Mouse (Mus musculus): ENCODE results near the gene Olfr12. TPM values are rescaled to one million over a fixed set of nuclear protein-coding genes. Genes with fewer than 3 reads are reported as not detected.

The Olfr12 gene
- not detected for polyA plus RNA-seq (2017; shearing (Covaris generic))

GRCm38 (mm10) chr1:92617488-92617887, at the start of gene Olfr12:
TSS of gene Olfr12 (plus strand) at chr1:92617788.

DNA sequence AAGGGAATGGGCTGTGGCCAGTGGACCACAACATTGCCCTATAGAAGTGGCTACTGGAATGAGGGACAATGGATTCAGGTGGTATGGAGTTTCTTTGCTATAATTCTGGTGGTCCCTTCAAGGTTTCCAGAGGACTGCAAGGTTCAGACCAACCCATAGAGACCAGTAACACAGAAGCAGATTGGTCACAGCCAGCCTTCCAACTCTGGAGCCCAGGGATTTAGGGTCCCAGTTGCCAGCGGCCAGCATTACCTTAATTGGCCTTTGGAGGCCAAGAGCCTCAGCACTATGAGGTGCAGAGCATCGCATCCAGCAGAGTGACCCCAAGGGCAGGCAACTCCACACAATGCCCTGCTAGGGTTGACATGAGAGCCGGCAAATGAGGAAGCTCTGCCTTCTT, 46.6 kb upstream of the Olfr12 start, which contains the start of gene Olfr1413:
Gene Olfr1413 (plus strand): TSS at position 301 of the 400 bp plus-strand sequence.

GRCm38 (mm10) chr1:92585479-92585878, 32.1 kb upstream of the Olfr12 start, which contains the start of gene Olfr1412:
TSS of gene Olfr1412 (plus strand) at chr1:92585779.

DNA sequence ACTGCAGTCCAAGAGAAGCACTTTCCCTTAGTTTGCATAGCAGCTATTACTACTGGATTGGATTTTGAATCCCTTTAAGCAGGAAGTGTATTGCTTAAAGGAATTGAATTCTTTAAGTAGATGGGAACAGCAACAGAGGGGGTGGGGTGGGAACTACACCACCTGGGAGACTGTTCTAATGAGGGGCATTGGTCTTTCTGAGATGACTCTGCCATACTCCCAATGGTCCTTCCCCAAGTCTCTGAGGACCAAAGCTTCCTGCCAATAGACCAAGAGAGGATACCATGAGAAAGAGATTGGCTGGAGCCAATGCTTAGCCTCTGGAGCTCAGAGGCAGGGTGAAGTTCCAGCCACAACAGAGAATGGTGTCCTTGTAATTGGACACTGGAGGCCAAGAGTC, 23.5 kb upstream of the Olfr12 start, which contains the start of gene Olfr1411:
Gene Olfr1411 (plus strand): TSS at position 301 of the 400 bp plus-strand sequence.

DNA sequence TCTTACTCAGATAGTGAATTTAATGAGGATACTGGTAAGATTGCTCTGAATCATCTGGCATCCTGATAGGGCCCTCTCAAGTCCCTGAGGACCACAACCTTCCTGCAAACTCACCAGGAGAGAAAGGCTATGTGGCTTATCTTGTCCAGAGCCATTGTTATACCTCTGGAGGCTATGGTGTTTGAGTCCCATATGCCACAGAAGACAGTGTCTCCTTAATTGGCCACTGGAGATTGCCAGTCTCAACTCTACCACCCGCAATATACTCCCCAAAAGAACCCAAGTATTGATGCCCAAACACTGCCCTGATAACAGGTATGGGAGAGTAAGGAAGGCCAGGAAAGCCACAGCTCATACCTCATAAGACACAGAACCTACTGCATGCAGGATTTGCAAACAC, 12.1 kb upstream of the Olfr12 start, which contains the start of gene Olfr1410:
Gene Olfr1410 (plus strand): TSS at position 301 of the 400 bp plus-strand sequence.

DNA sequence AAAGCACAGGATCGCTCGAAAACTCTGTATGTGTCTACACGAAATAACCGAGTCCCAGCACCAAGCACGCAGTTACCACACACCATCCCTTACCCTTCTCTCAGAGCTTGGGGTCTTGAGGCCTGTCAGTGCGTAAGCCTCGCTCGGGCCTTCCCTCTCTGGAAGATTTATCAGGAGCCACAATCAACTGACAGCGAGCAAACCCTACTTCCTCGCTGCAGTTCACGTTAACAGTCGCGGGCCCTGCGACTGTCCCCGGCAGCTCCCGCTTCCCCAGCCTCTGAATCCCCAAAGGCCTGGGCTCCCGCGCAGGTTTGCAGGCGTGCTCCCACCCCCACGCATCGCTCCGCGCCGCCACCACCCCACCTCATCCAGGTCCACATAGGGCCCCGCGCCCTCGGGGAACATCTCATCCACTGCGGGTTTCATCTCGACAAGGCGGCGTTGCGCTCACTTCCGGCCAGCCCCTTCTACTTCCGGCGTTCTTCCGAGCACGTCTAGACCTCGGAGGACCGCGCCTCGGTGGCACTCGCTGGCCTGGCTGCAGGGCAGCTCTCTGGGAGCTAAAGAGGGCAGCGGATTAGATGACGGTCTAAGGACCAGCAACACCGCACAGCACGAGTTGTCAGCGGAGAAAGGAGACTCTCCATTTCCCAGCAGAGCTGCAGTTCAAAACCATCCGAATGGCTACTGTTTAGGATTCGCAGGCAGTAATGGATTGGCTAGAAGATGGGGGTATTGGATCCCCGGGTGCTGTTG, 24.1 kb downstream of the Olfr12 start, which contains the start of gene Cops9:
Gene Cops9 (minus strand): TSS at position 472 of the 759 bp plus-strand sequence.

GRCm38 (mm10) chr1:92648673-92649072, 31.1 kb downstream of the Olfr12 start, which contains the start of gene Otos:
TSS of gene Otos (minus strand) at chr1:92648841.

Other genes with a start within 250 kb of the Olfr12 start
- 100 to 1,000 TPM; 229 to 244 TPM for gene Ndufa10, start 143.9 kb upstream of the Olfr12 start, polyA plus RNA-seq (2017; shearing (Covaris generic))
- not detected for gene Olfr1416, start 132.7 kb upstream of the Olfr12 start, polyA plus RNA-seq (2017; shearing (Covaris generic))
- not detected for gene Olfr1415, start 121.7 kb upstream of the Olfr12 start, polyA plus RNA-seq (2017; shearing (Covaris generic))
- gene Olfr1414, start 99.1 kb upstream of the Olfr12 start, polyA plus RNA-seq (2017; shearing (Covaris generic)), result 1 to 10 TPM in 1 of 2 experiments, not detected in 1; 1.5 TPM
- under 1 TPM in 1 of 2 experiments, not detected in 1; 0.28 TPM for gene Olfr1413, start 46.5 kb upstream of the Olfr12 start, polyA plus RNA-seq (2017; shearing (Covaris generic))
- gene Olfr1412, start 32.0 kb upstream of the Olfr12 start, polyA plus RNA-seq (2017; shearing (Covaris generic)), result under 1 TPM in 1 of 2 experiments, not detected in 1; 0.06 TPM
- gene Olfr1411, start 23.4 kb upstream of the Olfr12 start, polyA plus RNA-seq (2017; shearing (Covaris generic)), result under 1 TPM in 1 of 2 experiments, not detected in 1; 0.14 TPM
- gene Olfr1410, start 12.0 kb upstream of the Olfr12 start, polyA plus RNA-seq (2017; shearing (Covaris generic)), result not detected
- gene Cops9, start 24.2 kb downstream of the Olfr12 start, polyA plus RNA-seq (2017; shearing (Covaris generic)), result 100 to 1,000 TPM; 234 to 278 TPM
- 1 to 10 TPM in 1 of 2 experiments, under 1 TPM in 1; 0.99 to 2.5 TPM for gene Otos, start 31.1 kb downstream of the Olfr12 start, polyA plus RNA-seq (2017; shearing (Covaris generic))
- gene Gpc1, start 213.9 kb downstream of the Olfr12 start, polyA plus RNA-seq (2017; shearing (Covaris generic)), result 1 to 10 TPM; 3.1 to 5.5 TPM

Measured in activated CD4-positive, CD25-positive, alpha-beta regulatory T cell (primary cell).